Mouse (Mus musculus) midbrain, embryonic 10.5 days (tissue): Measurements from ENCODE around the gene Larp1. TPM values are rescaled to one million over a fixed set of nuclear protein-coding genes. Genes with fewer than 3 reads are reported as not detected.
A peak's percentile ranks its signal among the peaks of the same experiment; 100 is the strongest.
"Not testable (repeated sequence)": the region's sequence is repeated elsewhere in the genome, so short reads cannot be mapped to it uniquely, and the experiment has no call there.

Source experiments
- DNase-seq: peaks from one replicate; pipeline ENCODE4 v3.0.0-alpha.2; 2017; ENCODE audit warnings: low spot score
- H3K27ac ChIP-seq: fragments of 300-500 bp; sonication (generic); replicated peaks from 2 replicates; pipeline ENCODE4 v1.5.1; 2016; ENCODE audit warnings: mild to moderate bottlenecking
- H3K27me3 ChIP-seq: fragments of 300-500 bp; sonication (generic); 2 replicates; pipeline ENCODE4 v1.6.1; 2016; ENCODE audit warnings: low read depth, mild to moderate bottlenecking; ENCODE audit not compliant: poor library complexity, severe bottlenecking
- H3K36me3 ChIP-seq: fragments of 300-500 bp; sonication (generic); 2 replicates; pipeline ENCODE4 v1.6.1; 2016; ENCODE audit warnings: mild to moderate bottlenecking, moderate library complexity
- H3K4me1 ChIP-seq: fragments of 300-500 bp; sonication (generic); 2 replicates; pipeline ENCODE4 v1.6.1; 2016
- H3K4me3 ChIP-seq: fragments of 300-500 bp; sonication (generic); 2 replicates; pipeline ENCODE4 v1.5.1; 2016; ENCODE audit warnings: mild to moderate bottlenecking, moderate library complexity
- H3K9me3 ChIP-seq: fragments of 300-500 bp; sonication (generic); replicated peaks from 2 replicates; pipeline ENCODE4 v1.6.1; 2016; ENCODE audit warnings: mild to moderate bottlenecking
- WGBS: fragments of 180-500 bp; shearing (Covaris S2); methylation state at CpG from one replicate; pipeline ENCODE4 v1.1.7; 2016; 5-methylcytosine and 5-hydroxymethylcytosine counted together
- polyA plus RNA-seq: library from polyadenylated mRNA; unstranded; fragments of >200 nt; fragmentation: Nextera tagmentation; extraction: Ambion mirVana; gene quantifications from 2 replicates; pipeline ENCODE4 v1.2.1, GENCODE M21; 2016

The Larp1 gene
- polyA plus RNA-seq, 1 experiment from 2014 or later: 15.3 TPM

GRCm38 (mm10) chr11:58046438-58046837 is 37.6 kb downstream of the Larp1 start:
- Histone ChIP-seq H3K9me3 (no peaks in the 10 kb centered on the region), H3K27me3 (no peaks in the 10 kb centered on the region), H3K36me3 (peaks cover 94% of the 10 kb centered on the region), H3K4me1 (no peaks in the 10 kb centered on the region), H3K4me3 (no peak overlapping the region), H3K27ac (no peak overlapping the region)
- WGBS: 83% methylated on average over 4 of the region's 4 CpGs
- no peak for DNase-seq

- Histone ChIP-seq H3K36me3 (peaks cover 94% of the 10 kb centered on the region), H3K27ac (no peak overlapping the region), H3K4me1 (no peaks in the 10 kb centered on the region), H3K27me3 (no peaks in the 10 kb centered on the region), H3K4me3 (no peak overlapping the region), H3K9me3 (no peaks in the 10 kb centered on the region)
- 71% methylated on average over 6 of the region's 6 CpGs for WGBS
- DNase-seq: peak; percentile 30
Observed at GRCm38 (mm10) chr11:58057455-58057854, 48.6 kb downstream of the Larp1 start.

- not testable (repeated sequence) for DNase-seq, H3K27ac ChIP-seq, H3K4me3 ChIP-seq, H3K27me3 ChIP-seq, H3K4me1 ChIP-seq, H3K9me3 ChIP-seq
- WGBS: 95% methylated on average over 7 of the region's 7 CpGs
- H3K36me3 ChIP-seq: peaks cover 78% of the 10 kb centered on the region
Observed at GRCm38 (mm10) chr11:58059752-58060151, 50.9 kb downstream of the Larp1 start.

GRCm38 (mm10) chr11:58061218-58061617 is 52.4 kb downstream of the Larp1 start:
- not testable (repeated sequence) for H3K27me3 ChIP-seq, H3K4me1 ChIP-seq, DNase-seq, H3K4me3 ChIP-seq, H3K27ac ChIP-seq, H3K9me3 ChIP-seq
- peaks cover 63% of the 10 kb centered on the region for H3K36me3 ChIP-seq
- 95% methylated on average over 4 of the region's 4 CpGs for WGBS

- Histone ChIP-seq H3K27me3 (no peaks in the 10 kb centered on the region), H3K9me3 (no peaks in the 10 kb centered on the region), H3K36me3 (peaks cover 50% of the 10 kb centered on the region), H3K4me1 (no peaks in the 10 kb centered on the region), H3K4me3 (no peak overlapping the region), H3K27ac (no peak overlapping the region)
- no peak for DNase-seq
- 90% methylated on average over 4 of the region's 4 CpGs for WGBS
Observed at GRCm38 (mm10) chr11:58062586-58062985, 53.7 kb downstream of the Larp1 start.

- H3K4me3 ChIP-seq: no peak overlapping the region
- H3K27me3 ChIP-seq: no peaks in the 10 kb centered on the region
- no peaks in the 10 kb centered on the region for H3K9me3 ChIP-seq
- DNase-seq: no peak
- H3K36me3 ChIP-seq: peaks cover 29% of the 10 kb centered on the region
- H3K27ac ChIP-seq: no peak overlapping the region
- 86% methylated on average over 4 of the region's 4 CpGs for WGBS
- no peaks in the 10 kb centered on the region for H3K4me1 ChIP-seq
Observed at GRCm38 (mm10) chr11:58065025-58065424, 56.2 kb downstream of the Larp1 start.

GRCm38 (mm10) chr11:58072978-58073377 is 64.1 kb downstream of the Larp1 start:
- Histone ChIP-seq H3K27ac (no peak overlapping the region), H3K36me3 (no peaks in the 10 kb centered on the region), H3K4me3 (no peak overlapping the region), H3K9me3 (no peaks in the 10 kb centered on the region), H3K27me3 (no peaks in the 10 kb centered on the region), H3K4me1 (no peaks in the 10 kb centered on the region)
- DNase-seq: no peak
- 79% methylated on average over 3 of the region's 3 CpGs for WGBS

- no peaks in the 10 kb centered on the region for H3K9me3 ChIP-seq
- no peaks in the 10 kb centered on the region for H3K27me3 ChIP-seq
- DNase-seq: no peak
- no peaks in the 10 kb centered on the region for H3K4me1 ChIP-seq
- H3K27ac ChIP-seq: no peak overlapping the region
- H3K4me3 ChIP-seq: no peak overlapping the region
- 74% methylated on average over 4 of the region's 4 CpGs for WGBS
- no peaks in the 10 kb centered on the region for H3K36me3 ChIP-seq
Observed at GRCm38 (mm10) chr11:58077270-58077669, 68.4 kb downstream of the Larp1 start.

GRCm38 (mm10) chr11:58081716-58082115 is 72.9 kb downstream of the Larp1 start:
- WGBS: 90% methylated on average over 6 of the region's 6 CpGs
- H3K9me3 ChIP-seq: no peaks in the 10 kb centered on the region
- H3K27ac ChIP-seq: no peak overlapping the region
- H3K27me3 ChIP-seq: no peaks in the 10 kb centered on the region
- no peaks in the 10 kb centered on the region for H3K4me1 ChIP-seq
- DNase-seq: no peak
- H3K4me3 ChIP-seq: no peak overlapping the region
- no peaks in the 10 kb centered on the region for H3K36me3 ChIP-seq

- H3K4me1 ChIP-seq: peaks cover 28% of the 10 kb centered on the region
- 63% methylated on average over 4 of the region's 4 CpGs for WGBS
- no peaks in the 10 kb centered on the region for H3K36me3 ChIP-seq
- no peaks in the 10 kb centered on the region for H3K9me3 ChIP-seq
- H3K27me3 ChIP-seq: peaks cover 22% of the 10 kb centered on the region
- H3K4me3 ChIP-seq: peak overlapping the region; percentile 20; the same call in 1 of the 2 replicates
- DNase-seq: no peak
- H3K27ac ChIP-seq: peak overlapping the region; percentile 34; the same call in 1 of the 2 replicates
Observed at GRCm38 (mm10) chr11:58092541-58092940, 83.7 kb downstream of the Larp1 start.

- Histone ChIP-seq H3K27me3 (peaks cover 28% of the 10 kb centered on the region), H3K9me3 (no peaks in the 10 kb centered on the region), H3K4me1 (peaks cover 34% of the 10 kb centered on the region), H3K4me3 (peak within 1 kb of the TSS; percentile 20; the same call in 1 of the 2 replicates), H3K36me3 (no peaks in the 10 kb centered on the region), H3K27ac (peak within 1 kb of the TSS; percentile 34; the same call in 1 of the 2 replicates)
- peak; percentile 30 for DNase-seq
- 26% methylated on average over 12 of the region's 12 CpGs for WGBS
Observed at GRCm38 (mm10) chr11:58093021-58093528, 84.2 kb downstream of the Larp1 start, which contains the start of gene Gm12248. Gene Gm12248, minus strand, starts transcription at chr11:58093134.

GRCm38 (mm10) chr11:58094766-58095165 is 85.9 kb downstream of the Larp1 start:
- no peak overlapping the region for H3K4me3 ChIP-seq
- peaks cover 40% of the 10 kb centered on the region for H3K27me3 ChIP-seq
- no peak for DNase-seq
- peaks cover 34% of the 10 kb centered on the region for H3K4me1 ChIP-seq
- H3K27ac ChIP-seq: no peak overlapping the region
- H3K36me3 ChIP-seq: no peaks in the 10 kb centered on the region
- H3K9me3 ChIP-seq: no peaks in the 10 kb centered on the region
- WGBS: 36% methylated on average over 4 of the region's 4 CpGs

GRCm38 (mm10) chr11:58095561-58095960 is 86.7 kb downstream of the Larp1 start:
- no peaks in the 10 kb centered on the region for H3K9me3 ChIP-seq
- H3K4me1 ChIP-seq: peaks cover 34% of the 10 kb centered on the region
- DNase-seq: no peak
- peaks cover 40% of the 10 kb centered on the region for H3K27me3 ChIP-seq
- H3K36me3 ChIP-seq: no peaks in the 10 kb centered on the region
- 100% methylated on average over 1 of the region's 1 CpGs for WGBS
- H3K4me3 ChIP-seq: no peak overlapping the region
- H3K27ac ChIP-seq: no peak overlapping the region

GRCm38 (mm10) chr11:58096160-58096559 is 87.3 kb downstream of the Larp1 start:
- Histone ChIP-seq H3K27me3 (peaks cover 40% of the 10 kb centered on the region), H3K9me3 (no peaks in the 10 kb centered on the region), H3K4me3 (no peak overlapping the region), H3K27ac (no peak overlapping the region), H3K4me1 (peaks cover 34% of the 10 kb centered on the region), H3K36me3 (no peaks in the 10 kb centered on the region)
- WGBS: 86% methylated on average over 5 of the region's 5 CpGs
- no peak for DNase-seq
